8 mouse cellular contexts compared by ENCODE assay signal in genomic region chr17:45629861-45630694, GRCm38 (mm10). TPM values are rescaled to one million over a fixed set of nuclear protein-coding genes. Genes with fewer than 3 reads are reported as not detected.
DNase-seq lines count a peak whose midpoint lies in the region; ATAC-seq and TF ChIP-seq lines count a peak whose summit lies in the region.

No protein-coding gene starts in this region.

- H3K9me3 ChIP-seq in heart, embryonic 13.5 days: no peaks in the 10 kb centered on the region
- no peaks in the 10 kb centered on the region for H3K9me3 ChIP-seq in liver, embryonic 11.5 days (ENCODE audit: control insufficient read depth, low read length)
- H3K9me3 ChIP-seq in stomach, postnatal 0 days (ENCODE audit: control insufficient read depth, low read length): no peaks in the 10 kb centered on the region

- H3K36me3 ChIP-seq in heart, embryonic 13.5 days: no peaks in the 10 kb centered on the region
- no peaks in the 10 kb centered on the region for H3K36me3 ChIP-seq in liver, embryonic 11.5 days (ENCODE audit: control insufficient read depth, insufficient read depth, low read length)
- H3K36me3 ChIP-seq in stomach, postnatal 0 days (ENCODE audit: control insufficient read depth, insufficient read depth, low read length): no peaks in the 10 kb centered on the region

- peak overlapping the region; percentile 85 for H3K4me2 ChIP-seq in heart, embryonic 13.5 days
- H3K4me2 ChIP-seq in liver, embryonic 11.5 days: peak overlapping the region; percentile 92
- peak overlapping the region; percentile 55 for H3K4me2 ChIP-seq in stomach, postnatal 0 days (replicated peaks; ENCODE audit: low read depth)

- H3K27ac ChIP-seq in embryonic fibroblast, embryonic 13.5 days (ENCODE audit: insufficient read depth, low read length): no peak overlapping the region
- H3K27ac ChIP-seq in heart, embryonic 13.5 days (replicated peaks): peak overlapping the region; percentile 78
- 0 out of 2 replicates have a peak overlapping the region, but pooled peaks have one; percentile 22 for H3K27ac ChIP-seq in liver, embryonic 11.5 days (ENCODE audit: low read depth, low read length)
- peak overlapping the region; percentile 77 for H3K27ac ChIP-seq in stomach, postnatal 0 days (replicated peaks)

- no peaks in the 10 kb centered on the region for H3K4me1 ChIP-seq in embryonic fibroblast, embryonic 13.5 days (ENCODE audit: control insufficient read depth, insufficient read depth, low read length)
- H3K4me1 ChIP-seq in heart, embryonic 13.5 days: peaks cover 32% of the 10 kb centered on the region
- peaks cover 18% of the 10 kb centered on the region for H3K4me1 ChIP-seq in liver, embryonic 11.5 days (replicated peaks; ENCODE audit: control insufficient read depth, insufficient read depth, low read length)
- peaks cover 4% of the 10 kb centered on the region; the same call in 1 of the 2 replicates for H3K4me1 ChIP-seq in stomach, postnatal 0 days (replicated peaks; ENCODE audit: control insufficient read depth, insufficient read depth)

- peak; percentile 58 for TF ChIP-seq CTCF in brain, embryonic 14.5 days (IDR thresholded peaks at IDR 0.05; ENCODE audit: borderline replicate concordance, extremely low read depth, insufficient read depth, insufficient read length)
- peak; percentile 49; the same call in 1 of the 2 replicates for TF ChIP-seq CTCF in embryonic fibroblast, embryonic 13.5 days (IDR thresholded peaks at IDR 0.05; ENCODE audit: borderline replicate concordance, insufficient read depth, low read length)
- peak; percentile 82 for TF ChIP-seq CTCF in stomach, postnatal 0 days (IDR thresholded peaks at IDR 0.05; ENCODE audit: low read depth)

- DNase-seq in A20 (ENCODE audit: low read depth, low spot score): peak; percentile 59
- peak; percentile 91 for DNase-seq in brain, embryonic 14.5 days (ENCODE audit: low read depth)
- peak; percentile 82 for DNase-seq in kidney, postnatal 10 days
- DNase-seq in liver, embryonic 11.5 days (ENCODE audit: low spot score): peak; percentile 67
- peak; percentile 74 for DNase-seq in neural tube, embryonic 10.5 days (ENCODE audit: extremely low spot score, low spot score)
- peak; percentile 54 for DNase-seq in stomach, postnatal 0 days (ENCODE audit: low spot score)

- peak; percentile 69 for TF ChIP-seq EP300 in stomach, postnatal 0 days (optimal IDR thresholded peaks at IDR 0.05)

- peak; percentile 34; the same call in 1 of the 2 replicates for TF ChIP-seq POLR2A in brain, embryonic 14.5 days (IDR thresholded peaks at IDR 0.05; ENCODE audit: borderline replicate concordance, extremely low read depth, insufficient read depth, insufficient read length, poor library complexity, severe bottlenecking)
- TF ChIP-seq POLR2A in embryonic fibroblast, embryonic 13.5 days (IDR thresholded peaks at IDR 0.05; ENCODE audit: low read depth, low read length): peak; percentile 53; the same call in 1 of the 2 replicates

- WGBS in heart, embryonic 13.5 days: 2% methylated on average over 34 of the region's 34 CpGs
- WGBS in liver, embryonic 11.5 days: 4% methylated on average over 34 of the region's 34 CpGs
- 2% methylated on average over 34 of the region's 34 CpGs for WGBS in stomach, postnatal 0 days

- ATAC-seq in heart, embryonic 13.5 days (ENCODE audit: extremely low read depth, insufficient number of reproducible peaks, low FRiP score, low TSS enrichment): peak; percentile 53; the same call in 1 of the 2 replicates
- peak; percentile 66 for ATAC-seq in liver, embryonic 11.5 days (replicated peaks; ENCODE audit: low FRiP score)
- ATAC-seq in stomach, postnatal 0 days (ENCODE audit: low FRiP score, low TSS enrichment): peak; percentile 71

- H3K9ac ChIP-seq in heart, embryonic 13.5 days: peak overlapping the region; percentile 79
- H3K9ac ChIP-seq in liver, embryonic 11.5 days (ENCODE audit: low read depth, low read length): peak overlapping the region; percentile 63
- H3K9ac ChIP-seq in stomach, postnatal 0 days (ENCODE audit: low read length): peak overlapping the region; percentile 50

- H3K4me3 ChIP-seq in embryonic fibroblast, embryonic 13.5 days (ENCODE audit: insufficient read depth, low read length): 0 out of 2 replicates have a peak overlapping the region, but pooled peaks have one; percentile 2
- H3K4me3 ChIP-seq in heart, embryonic 13.5 days: peak overlapping the region; percentile 53
- H3K4me3 ChIP-seq in liver, embryonic 11.5 days (ENCODE audit: low read depth, low read length): peak overlapping the region; percentile 52
- peak overlapping the region; percentile 29 for H3K4me3 ChIP-seq in stomach, postnatal 0 days (ENCODE audit: low read depth, low read length)

- H3K27me3 ChIP-seq in heart, embryonic 13.5 days (replicated peaks): peaks cover 9% of the 10 kb centered on the region; the same call in 1 of the 2 replicates
- peaks cover 2% of the 10 kb centered on the region; the same call in 1 of the 2 replicates for H3K27me3 ChIP-seq in liver, embryonic 11.5 days (replicated peaks; ENCODE audit: control insufficient read depth, insufficient read depth, low read length)
- no peaks in the 10 kb centered on the region for H3K27me3 ChIP-seq in stomach, postnatal 0 days (ENCODE audit: control insufficient read depth, insufficient read depth, low read length)

RNA-seq across cellular contexts. Expression of gene Mymx, which starts 28.2 kb away (rescaled TPM):
- 0.42 and 0.92 TPM in 2 replicates for polyA plus RNA-seq in brain, embryonic 14.5 days (2012; rRNA removed)
- not detected in 2 replicates for polyA plus RNA-seq in embryonic fibroblast, embryonic 13.5 days (2011; ENCODE audit: insufficient read length, low read depth, missing spikeins)
- 0.37 and 0.45 TPM in 2 replicates for polyA plus RNA-seq in heart, embryonic 13.5 days (2015; fragmentation: Nextera tagmentation; extraction: Ambion mirVana)
- polyA plus RNA-seq in liver, embryonic 11.5 days (2014; fragmentation: Nextera tagmentation; extraction: Ambion mirVana): 0.62 and 1.0 TPM in 2 replicates
- polyA plus RNA-seq in stomach, postnatal 0 days (2015; fragmentation: Nextera tagmentation; extraction: Ambion mirVana): 1.2 and 1.5 TPM in 2 replicates

RNA-seq across cellular contexts. Expression of gene Capn11, which starts 29.0 kb away (rescaled TPM):
- polyA plus RNA-seq in brain, embryonic 14.5 days (2012; rRNA removed): 0.13 and 0.62 TPM in 2 replicates
- not detected in 2 replicates for polyA plus RNA-seq in embryonic fibroblast, embryonic 13.5 days (2011; ENCODE audit: insufficient read length, low read depth, missing spikeins)
- 0.18 and 0.33 TPM in 2 replicates for polyA plus RNA-seq in heart, embryonic 13.5 days (2015; fragmentation: Nextera tagmentation; extraction: Ambion mirVana)
- polyA plus RNA-seq in liver, embryonic 11.5 days (2014; fragmentation: Nextera tagmentation; extraction: Ambion mirVana): 0.22 and 0.43 TPM in 2 replicates
- polyA plus RNA-seq in stomach, postnatal 0 days (2015; fragmentation: Nextera tagmentation; extraction: Ambion mirVana): 0.06 TPM in 2 replicates

RNA-seq across cellular contexts. Expression of gene Slc29a1, which starts 30.7 kb away (rescaled TPM):
- 43.6 and 60.9 TPM in 2 replicates for polyA plus RNA-seq in brain, embryonic 14.5 days (2012; rRNA removed)
- polyA plus RNA-seq in embryonic fibroblast, embryonic 13.5 days (2011; ENCODE audit: insufficient read length, low read depth, missing spikeins): 81.9 and 90.3 TPM in 2 replicates
- polyA plus RNA-seq in heart, embryonic 13.5 days (2015; fragmentation: Nextera tagmentation; extraction: Ambion mirVana): 68.8 and 83.6 TPM in 2 replicates
- 277 and 325 TPM in 2 replicates for polyA plus RNA-seq in liver, embryonic 11.5 days (2014; fragmentation: Nextera tagmentation; extraction: Ambion mirVana)
- polyA plus RNA-seq in stomach, postnatal 0 days (2015; fragmentation: Nextera tagmentation; extraction: Ambion mirVana): 49.4 and 55.3 TPM in 2 replicates

RNA-seq across cellular contexts. Expression of gene Mrpl14, which starts 56.0 kb away (rescaled TPM):
- polyA plus RNA-seq in brain, embryonic 14.5 days (2012; rRNA removed): 74.8 and 101 TPM in 2 replicates
- polyA plus RNA-seq in embryonic fibroblast, embryonic 13.5 days (2011; ENCODE audit: insufficient read length, low read depth, missing spikeins): 38.9 and 39.0 TPM in 2 replicates
- polyA plus RNA-seq in heart, embryonic 13.5 days (2015; fragmentation: Nextera tagmentation; extraction: Ambion mirVana): 126 and 147 TPM in 2 replicates
- polyA plus RNA-seq in liver, embryonic 11.5 days (2014; fragmentation: Nextera tagmentation; extraction: Ambion mirVana): 192 and 194 TPM in 2 replicates
- 163 TPM in 2 replicates for polyA plus RNA-seq in stomach, postnatal 0 days (2015; fragmentation: Nextera tagmentation; extraction: Ambion mirVana)

RNA-seq across cellular contexts. Expression of gene Tmem63b, which starts 56.6 kb away (rescaled TPM):
- 306 and 323 TPM in 2 replicates for polyA plus RNA-seq in brain, embryonic 14.5 days (2012; rRNA removed)
- 42.8 and 54.0 TPM in 2 replicates for polyA plus RNA-seq in embryonic fibroblast, embryonic 13.5 days (2011; ENCODE audit: insufficient read length, low read depth, missing spikeins)
- 35.5 and 39.3 TPM in 2 replicates for polyA plus RNA-seq in heart, embryonic 13.5 days (2015; fragmentation: Nextera tagmentation; extraction: Ambion mirVana)
- polyA plus RNA-seq in liver, embryonic 11.5 days (2014; fragmentation: Nextera tagmentation; extraction: Ambion mirVana): 16.0 and 18.0 TPM in 2 replicates
- polyA plus RNA-seq in stomach, postnatal 0 days (2015; fragmentation: Nextera tagmentation; extraction: Ambion mirVana): 40.9 and 45.0 TPM in 2 replicates

Comparison
In these comparisons a context has a peak if more than half of its experiments do, and no peak if none do; other contexts are left out.
1. H3K4me3 ChIP-seq: peak in every context shown above with its lines; median percentile 53 in heart, embryonic 13.5 days; 52 in liver, embryonic 11.5 days; 29 in stomach, postnatal 0 days; 2 in embryonic fibroblast, embryonic 13.5 days.